Mouse (Mus musculus) bone marrow macrophage, adult 2 months (primary cell): ENCODE measurements around the gene Ctcfl.

ENCODE experiments used
- CTCF ChIP-seq: IDR thresholded peaks from 2 replicates; pipeline ENCODE4 v1.5.1; 2012; ENCODE audit warnings: low read depth, mild to moderate bottlenecking, low read length, moderate library complexity
- POLR2A ChIP-seq: IDR thresholded peaks from 2 replicates; pipeline ENCODE4 v1.6.1; 2012; ENCODE audit warnings: mild to moderate bottlenecking, low read depth, low read length, borderline replicate concordance

GRCm38 (mm10) chr2:173109510-173109909 is 9.8 kb downstream of the Ctcfl start:
- TF ChIP-seq CTCF: no peak
- TF ChIP-seq POLR2A: no peak
